Mouse (Mus musculus): ENCODE data around the gene Sidt1. TPM values are rescaled to one million over a fixed set of nuclear protein-coding genes. Genes with fewer than 3 reads are reported as not detected.

The Sidt1 gene
- polyA plus RNA-seq, 1 experiment from 2014 or later: 13.3 TPM

DNA sequence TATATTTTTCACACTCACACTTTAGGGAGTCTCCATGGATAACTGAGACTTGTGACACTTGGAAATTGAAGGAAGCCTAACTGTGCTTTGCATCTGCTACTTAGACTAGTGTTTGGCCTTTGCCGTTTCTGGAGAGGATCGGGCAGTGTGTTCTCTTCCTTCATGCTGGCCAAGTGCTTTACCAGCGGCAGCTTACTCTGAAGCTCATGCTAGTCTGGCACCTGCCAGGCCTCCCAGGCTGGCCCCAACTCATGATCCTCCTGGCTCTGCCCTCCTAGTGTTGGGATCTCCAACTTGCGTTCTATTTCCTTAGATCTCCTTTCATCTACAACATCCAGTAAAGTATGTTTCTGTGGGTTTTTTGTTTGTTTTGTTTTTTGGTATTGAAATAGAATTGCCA, 132.8 kb downstream of the Sidt1 start:
- 94% methylated on average over 4 of the region's 4 CpGs for WGBS
- no peak overlapping the region for H3K4me2 ChIP-seq
- no peaks in the 10 kb centered on the region for H3K4me1 ChIP-seq
- H3K9ac ChIP-seq (replicated peaks): no peak overlapping the region
- H3K9me3 ChIP-seq (replicated peaks): no peaks in the 10 kb centered on the region
- ATAC-seq (ENCODE audit: low FRiP score): no peak
- peaks cover 21% of the 10 kb centered on the region for H3K36me3 ChIP-seq
- H3K27ac ChIP-seq (replicated peaks): no peak overlapping the region
- no peaks in the 10 kb centered on the region for H3K27me3 ChIP-seq (replicated peaks)
- H3K4me3 ChIP-seq (replicated peaks): no peak overlapping the region

- no peak overlapping the region for H3K9ac ChIP-seq (replicated peaks)
- H3K36me3 ChIP-seq: peaks cover 21% of the 10 kb centered on the region
- WGBS: 92% methylated on average over 14 of the region's 14 CpGs
- no peaks in the 10 kb centered on the region for H3K4me1 ChIP-seq
- H3K27ac ChIP-seq (replicated peaks): no peak overlapping the region
- H3K9me3 ChIP-seq (replicated peaks): no peaks in the 10 kb centered on the region
- no peak for ATAC-seq (ENCODE audit: low FRiP score)
- H3K27me3 ChIP-seq (replicated peaks): no peaks in the 10 kb centered on the region
- H3K4me3 ChIP-seq (replicated peaks): no peak overlapping the region
- H3K4me2 ChIP-seq: no peak overlapping the region
Observed at GRCm38 (mm10) chr16:44199066-44199703, 133.8 kb downstream of the Sidt1 start.

- Histone ChIP-seq H3K9me3 (replicated peaks) (no peaks in the 10 kb centered on the region), H3K27me3 (replicated peaks) (no peaks in the 10 kb centered on the region), H3K4me3 (replicated peaks) (no peak overlapping the region), H3K4me1 (no peaks in the 10 kb centered on the region), H3K27ac (replicated peaks) (no peak overlapping the region), H3K9ac (replicated peaks) (no peak overlapping the region), H3K4me2 (no peak overlapping the region), H3K36me3 (no peaks in the 10 kb centered on the region)
- ATAC-seq (ENCODE audit: low FRiP score): no peak
- WGBS: 96% methylated on average over 2 of the region's 2 CpGs
Observed at GRCm38 (mm10) chr16:44190968-44191367, 142.0 kb downstream of the Sidt1 start.

Other genes with a start within 250 kb of the Sidt1 start
- 138 and 139 TPM in 2 replicates for gene Atp6v1a, start 193.5 kb downstream of the Sidt1 start, polyA plus RNA-seq (2015; fragmentation: Nextera tagmentation; extraction: Ambion mirVana)
- 64.2 and 72.0 TPM in 2 replicates for gene Naa50, start 193.4 kb downstream of the Sidt1 start, polyA plus RNA-seq (2015; fragmentation: Nextera tagmentation; extraction: Ambion mirVana)
- 2.5 TPM in 2 replicates for gene Usf3, start 159.9 kb downstream of the Sidt1 start, polyA plus RNA-seq (2015; fragmentation: Nextera tagmentation; extraction: Ambion mirVana)
- 12.1 and 15.1 TPM in 2 replicates for gene Spice1, start 13.9 kb upstream of the Sidt1 start, polyA plus RNA-seq (2015; fragmentation: Nextera tagmentation; extraction: Ambion mirVana)
- 3.0 TPM in 2 replicates for gene Cfap44, start 61.6 kb upstream of the Sidt1 start, polyA plus RNA-seq (2015; fragmentation: Nextera tagmentation; extraction: Ambion mirVana)
- gene Boc, start 225.7 kb upstream of the Sidt1 start, polyA plus RNA-seq (2015; fragmentation: Nextera tagmentation; extraction: Ambion mirVana): 6.9 and 8.1 TPM in 2 replicates

Measured in neural tube, embryonic 15.5 days (tissue).